Mouse (Mus musculus): ENCODE results near the gene Bsx.

The Bsx gene

GRCm38 (mm10) chr9:40873556-40874470 is at the start of gene Bsx:
Gene Bsx (plus strand): TSS chr9:40874127.
- DNase-seq, result peak; percentile 49 to 60

- peak; percentile 57 to 67 for DNase-seq
Measured at GRCm38 (mm10) chr9:40825601-40826000, 48.3 kb upstream of the Bsx start.

GRCm38 (mm10) chr9:40827366-40827765 is 46.6 kb upstream of the Bsx start:
- DNase-seq, result no peak

GRCm38 (mm10) chr9:40834569-40834968 is 39.4 kb upstream of the Bsx start:
- peak; percentile 69 to 88 for DNase-seq

GRCm38 (mm10) chr9:40836681-40837080 is 37.2 kb upstream of the Bsx start:
- no peak for DNase-seq

- no peak for DNase-seq
Measured at GRCm38 (mm10) chr9:40839662-40840061, 34.3 kb upstream of the Bsx start.

GRCm38 (mm10) chr9:40851515-40851914 is 22.4 kb upstream of the Bsx start:
- no peak for DNase-seq

- no peak for DNase-seq
Measured at GRCm38 (mm10) chr9:40858461-40859160, 15.3 kb upstream of the Bsx start.

GRCm38 (mm10) chr9:40859196-40859595 is 14.7 kb upstream of the Bsx start:
- DNase-seq, result no peak

- no peak for DNase-seq
Measured at GRCm38 (mm10) chr9:40870331-40870730, 3.6 kb upstream of the Bsx start.

- no peak for DNase-seq
Measured at GRCm38 (mm10) chr9:40871369-40872155, 2.4 kb upstream of the Bsx start.

GRCm38 (mm10) chr9:40872156-40872478 is 1.8 kb upstream of the Bsx start:
- no peak for DNase-seq

- DNase-seq, result no peak
Measured at GRCm38 (mm10) chr9:40874961-40875360, 1.0 kb downstream of the Bsx start.

- no peak for DNase-seq
Measured at GRCm38 (mm10) chr9:40875431-40875830, 1.5 kb downstream of the Bsx start.

- DNase-seq, result no peak
Measured at GRCm38 (mm10) chr9:40876164-40876563, 2.2 kb downstream of the Bsx start.

GRCm38 (mm10) chr9:40876693-40877092 is 2.8 kb downstream of the Bsx start:
- DNase-seq, result no peak

- no peak for DNase-seq
Measured at GRCm38 (mm10) chr9:40877146-40877880, 3.4 kb downstream of the Bsx start.

GRCm38 (mm10) chr9:40877881-40878235 is 3.9 kb downstream of the Bsx start:
- no peak for DNase-seq

GRCm38 (mm10) chr9:40878291-40878945 is 4.5 kb downstream of the Bsx start:
- DNase-seq, result no peak

GRCm38 (mm10) chr9:40878998-40879397 is 5.1 kb downstream of the Bsx start:
- no peak for DNase-seq

- DNase-seq, result no peak
Measured at GRCm38 (mm10) chr9:40885669-40886068, 11.7 kb downstream of the Bsx start.

- no peak for DNase-seq
Measured at GRCm38 (mm10) chr9:40889389-40889788, 15.5 kb downstream of the Bsx start.

Data from kidney, postnatal 25 days (tissue).